Mouse (Mus musculus): ENCODE measurements around the gene Psmb9. TPM values are rescaled to one million over a fixed set of nuclear protein-coding genes. Genes with fewer than 3 reads are reported as not detected.
A peak's percentile ranks its signal among the peaks of the same experiment; 100 is the strongest.

The Psmb9 gene
- polyA plus RNA-seq, 1 experiment from 2014 or later: 1.5 TPM

GRCm38 (mm10) chr17:34204303-34205010, 16.9 kb upstream of the Psmb9 start:
- H3K9me3 ChIP-seq: no peaks in the 10 kb centered on the region
- H3K4me2 ChIP-seq: peak overlapping the region; percentile 79
- WGBS: under 1% methylated on average over 44 of the region's 44 CpGs
- peaks cover 8% of the 10 kb centered on the region for H3K4me1 ChIP-seq (replicated peaks)
- H3K27ac ChIP-seq: no peak overlapping the region
- peaks cover 81% of the 10 kb centered on the region for H3K27me3 ChIP-seq
- H3K9ac ChIP-seq: peak overlapping the region; percentile 74
- peak overlapping the region; percentile 59 for H3K4me3 ChIP-seq
- H3K36me3 ChIP-seq: no peaks in the 10 kb centered on the region
- peak; percentile 47; the same call in 1 of the 2 replicates for ATAC-seq (ENCODE audit: low FRiP score)

GRCm38 (mm10) chr17:34203444-34203843, 15.9 kb upstream of the Psmb9 start, which contains the start of gene Tap2:
Gene Tap2, plus strand, starts transcription at chr17:34203527.
- ATAC-seq (ENCODE audit: low FRiP score): no peak
- no peak within 1 kb of the TSS for H3K27ac ChIP-seq
- peaks cover 8% of the 10 kb centered on the region for H3K4me1 ChIP-seq (replicated peaks)
- H3K27me3 ChIP-seq: peaks cover 83% of the 10 kb centered on the region
- 60% methylated on average over 5 of the region's 5 CpGs for WGBS
- peak within 1 kb of the TSS; percentile 59 for H3K4me3 ChIP-seq
- H3K36me3 ChIP-seq: no peaks in the 10 kb centered on the region
- peak within 1 kb of the TSS; percentile 79 for H3K4me2 ChIP-seq
- H3K9me3 ChIP-seq: no peaks in the 10 kb centered on the region
- peak within 1 kb of the TSS; percentile 74 for H3K9ac ChIP-seq

- Histone ChIP-seq H3K27me3 (peaks cover 84% of the 10 kb centered on the region), H3K9ac (no peak overlapping the region), H3K4me1 (replicated peaks) (peaks cover 14% of the 10 kb centered on the region), H3K9me3 (no peaks in the 10 kb centered on the region), H3K4me3 (no peak overlapping the region), H3K27ac (no peak overlapping the region), H3K36me3 (no peaks in the 10 kb centered on the region), H3K4me2 (no peak overlapping the region)
- ATAC-seq (ENCODE audit: low FRiP score): peak; percentile 63; the same call in 1 of the 2 replicates
- WGBS: 95% methylated on average over 4 of the region's 4 CpGs
Observed at GRCm38 (mm10) chr17:34202760-34203442, 15.3 kb upstream of the Psmb9 start.

- H3K36me3 ChIP-seq: no peaks in the 10 kb centered on the region
- H3K27ac ChIP-seq: no peak overlapping the region
- 72% methylated on average over 7 of the region's 7 CpGs for WGBS
- ATAC-seq (ENCODE audit: low FRiP score): no peak
- peaks cover 89% of the 10 kb centered on the region for H3K27me3 ChIP-seq
- peaks cover 27% of the 10 kb centered on the region for H3K4me1 ChIP-seq (replicated peaks)
- H3K9ac ChIP-seq: no peak overlapping the region
- H3K4me2 ChIP-seq: no peak overlapping the region
- H3K9me3 ChIP-seq: no peaks in the 10 kb centered on the region
- H3K4me3 ChIP-seq: no peak overlapping the region
Observed at GRCm38 (mm10) chr17:34201506-34202055, 14.0 kb upstream of the Psmb9 start.

- Histone ChIP-seq H3K9me3 (no peaks in the 10 kb centered on the region), H3K4me2 (no peak overlapping the region), H3K36me3 (no peaks in the 10 kb centered on the region), H3K27ac (no peak overlapping the region), H3K4me1 (replicated peaks) (peaks cover 29% of the 10 kb centered on the region), H3K4me3 (no peak overlapping the region), H3K27me3 (peaks cover 89% of the 10 kb centered on the region), H3K9ac (no peak overlapping the region)
- ATAC-seq (ENCODE audit: low FRiP score): no peak
- WGBS: 85% methylated on average over 16 of the region's 16 CpGs
Observed at GRCm38 (mm10) chr17:34200772-34201505, 13.4 kb upstream of the Psmb9 start.

- H3K9me3 ChIP-seq: no peaks in the 10 kb centered on the region
- no peak overlapping the region for H3K4me2 ChIP-seq
- H3K27ac ChIP-seq: no peak overlapping the region
- 86% methylated on average over 10 of the region's 10 CpGs for WGBS
- no peak for ATAC-seq (ENCODE audit: low FRiP score)
- no peak overlapping the region for H3K4me3 ChIP-seq
- H3K36me3 ChIP-seq: no peaks in the 10 kb centered on the region
- H3K4me1 ChIP-seq (replicated peaks): peaks cover 28% of the 10 kb centered on the region
- H3K9ac ChIP-seq: no peak overlapping the region
- peaks cover 89% of the 10 kb centered on the region for H3K27me3 ChIP-seq
Observed at GRCm38 (mm10) chr17:34200047-34200446, 12.5 kb upstream of the Psmb9 start.

- Histone ChIP-seq H3K9me3 (no peaks in the 10 kb centered on the region), H3K27me3 (peaks cover 92% of the 10 kb centered on the region), H3K36me3 (no peaks in the 10 kb centered on the region), H3K4me3 (no peak overlapping the region), H3K27ac (no peak overlapping the region), H3K4me1 (replicated peaks) (peaks cover 21% of the 10 kb centered on the region), H3K9ac (no peak overlapping the region), H3K4me2 (no peak overlapping the region)
- ATAC-seq (ENCODE audit: low FRiP score): no peak
- 73% methylated on average over 12 of the region's 12 CpGs for WGBS
Observed at GRCm38 (mm10) chr17:34199050-34199619, 11.6 kb upstream of the Psmb9 start.

- no peak for ATAC-seq (ENCODE audit: low FRiP score)
- H3K27me3 ChIP-seq: peaks cover 92% of the 10 kb centered on the region
- H3K36me3 ChIP-seq: no peaks in the 10 kb centered on the region
- no peaks in the 10 kb centered on the region for H3K9me3 ChIP-seq
- peak overlapping the region; percentile 45 for H3K4me3 ChIP-seq
- peaks cover 21% of the 10 kb centered on the region for H3K4me1 ChIP-seq (replicated peaks)
- no peak overlapping the region for H3K9ac ChIP-seq
- no peak overlapping the region for H3K27ac ChIP-seq
- H3K4me2 ChIP-seq: peak overlapping the region; percentile 76
- 9% methylated on average over 11 of the region's 11 CpGs for WGBS
Observed at GRCm38 (mm10) chr17:34198521-34198912, 11.0 kb upstream of the Psmb9 start.

- WGBS: 2% methylated on average over 32 of the region's 32 CpGs
- Histone ChIP-seq H3K36me3 (no peaks in the 10 kb centered on the region), H3K4me2 (peak overlapping the region; percentile 76), H3K9me3 (no peaks in the 10 kb centered on the region), H3K4me1 (replicated peaks) (peaks cover 21% of the 10 kb centered on the region), H3K27me3 (peaks cover 92% of the 10 kb centered on the region), H3K4me3 (peak overlapping the region; percentile 45), H3K9ac (no peak overlapping the region), H3K27ac (no peak overlapping the region)
- ATAC-seq (ENCODE audit: low FRiP score): peak; percentile 30; the same call in 1 of the 2 replicates
Observed at GRCm38 (mm10) chr17:34197904-34198520, 10.4 kb upstream of the Psmb9 start.

- Histone ChIP-seq H3K27ac (no peak within 1 kb of the TSS), H3K4me3 (peak within 1 kb of the TSS; percentile 45), H3K9ac (peak within 1 kb of the TSS; percentile 67; the same call in 1 of the 2 replicates), H3K4me2 (peak within 1 kb of the TSS; percentile 76), H3K9me3 (no peaks in the 10 kb centered on the region), H3K4me1 (replicated peaks) (peaks cover 21% of the 10 kb centered on the region), H3K27me3 (peaks cover 96% of the 10 kb centered on the region), H3K36me3 (no peaks in the 10 kb centered on the region)
- peak; percentile 83 for ATAC-seq (ENCODE audit: low FRiP score)
- 5% methylated on average over 41 of the region's 41 CpGs for WGBS
Observed at GRCm38 (mm10) chr17:34196941-34197894, 9.7 kb upstream of the Psmb9 start, which contains the start of gene Psmb8. Gene Psmb8, plus strand, starts transcription at chr17:34197721.

Data from hindbrain, embryonic 13.5 days (tissue).